Mouse (Mus musculus) limb, embryonic 11.5 days (tissue): ENCODE data around the gene Son. TPM values are rescaled to one million over a fixed set of nuclear protein-coding genes. Genes with fewer than 3 reads are reported as not detected.

Experiments used
- ATAC-seq: fragments of 200-750 bp; cut with Nextera tagmentation; 2 replicates; pipeline ENCODE4 v1.8.0; 2017; ENCODE audit warnings: low read depth; ENCODE audit not compliant: insufficient number of reproducible peaks, low FRiP score, low TSS enrichment
- DNase-seq: peaks from one replicate; pipeline ENCODE4 v3.0.0-alpha.2; 2015; ENCODE audit warnings: low spot score
- H3K27ac ChIP-seq: fragments of 300-500 bp; sonication (generic); replicated peaks from 2 replicates; pipeline ENCODE4 v1.5.1; 2014; ENCODE audit warnings: low read depth, mild to moderate bottlenecking, low read length
- H3K27me3 ChIP-seq: fragments of 300-500 bp; sonication (generic); 2 replicates; pipeline ENCODE4 v1.6.1; 2014; ENCODE audit warnings: mild to moderate bottlenecking, low read length, mixed read lengths; ENCODE audit not compliant: control insufficient read depth, insufficient read depth
- H3K36me3 ChIP-seq: fragments of 300-500 bp; sonication (generic); 2 replicates; pipeline ENCODE4 v1.6.1; 2014; ENCODE audit warnings: mild to moderate bottlenecking, low read length, moderate library complexity, mixed read lengths; ENCODE audit not compliant: control insufficient read depth, insufficient read depth
- H3K4me1 ChIP-seq: fragments of 300-500 bp; sonication (generic); 2 replicates; pipeline ENCODE4 v1.6.1; 2014; ENCODE audit warnings: low read length, mixed read lengths; ENCODE audit not compliant: control insufficient read depth, insufficient read depth
- H3K4me2 ChIP-seq: fragments of 300-500 bp; sonication (generic); 2 replicates; pipeline ENCODE4 v1.6.1; 2014; ENCODE audit warnings: low read depth, mild to moderate bottlenecking, moderate library complexity; ENCODE audit not compliant: severe bottlenecking
- H3K4me3 ChIP-seq: fragments of 300-500 bp; sonication (generic); 2 replicates; pipeline ENCODE4 v1.5.1; 2014; ENCODE audit warnings: low read depth, low read length
- H3K9ac ChIP-seq: fragments of 300-500 bp; sonication (generic); 2 replicates; pipeline ENCODE4 v1.6.1; 2014; ENCODE audit warnings: mild to moderate bottlenecking, low read length
- H3K9me3 ChIP-seq: fragments of 300-500 bp; sonication (generic); 2 replicates; pipeline ENCODE4 v1.6.1; 2016; ENCODE audit warnings: low read length; ENCODE audit not compliant: control insufficient read depth
- WGBS: fragments of 180-500 bp; shearing (Covaris S2); extraction: QIAGEN DNeasy Blood & Tissue Kit; methylation state at CpG from one replicate; pipeline ENCODE4 v1.1.7; 2014; 5-methylcytosine and 5-hydroxymethylcytosine counted together
- polyA plus RNA-seq: library from polyadenylated mRNA; unstranded; fragments of >200 nt; fragmentation: Nextera tagmentation; extraction: Ambion mirVana; gene quantifications from 2 replicates; pipeline ENCODE4 v1.2.1, GENCODE M21; 2014

The Son gene
- polyA plus RNA-seq, 1 experiment from 2014 or later, result 151 TPM

DNA sequence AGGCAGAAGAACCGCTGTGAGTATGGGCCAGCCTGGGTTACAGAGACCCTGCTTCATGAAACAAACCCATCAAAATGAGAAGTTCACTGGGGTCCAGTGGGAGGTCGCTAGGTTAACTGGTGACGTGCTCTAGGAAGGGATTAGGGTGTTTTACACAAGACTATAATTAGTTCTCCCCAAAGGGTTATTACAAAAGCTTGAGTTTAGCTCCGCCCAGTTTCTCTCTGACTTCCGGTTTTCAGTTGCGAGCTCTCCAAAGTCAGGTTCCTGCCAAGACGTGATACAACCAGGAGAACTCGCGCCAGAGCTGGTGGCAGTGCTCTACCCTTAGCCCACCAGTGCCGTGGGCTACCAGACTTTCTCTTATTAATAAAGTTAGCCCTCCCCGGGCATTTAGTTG, 36.1 kb upstream of the Son start:
- Histone ChIP-seq H3K4me1 (no peaks in the 10 kb centered on the region), H3K4me3 (no peak overlapping the region), H3K9me3 (no peaks in the 10 kb centered on the region), H3K36me3 (no peaks in the 10 kb centered on the region), H3K27ac (no peak overlapping the region), H3K9ac (no peak overlapping the region), H3K4me2 (no peak overlapping the region), H3K27me3 (no peaks in the 10 kb centered on the region)
- DNase-seq (no peak), ATAC-seq (no peak)
- WGBS, result 77% methylated on average over 11 of the region's 11 CpGs

DNA sequence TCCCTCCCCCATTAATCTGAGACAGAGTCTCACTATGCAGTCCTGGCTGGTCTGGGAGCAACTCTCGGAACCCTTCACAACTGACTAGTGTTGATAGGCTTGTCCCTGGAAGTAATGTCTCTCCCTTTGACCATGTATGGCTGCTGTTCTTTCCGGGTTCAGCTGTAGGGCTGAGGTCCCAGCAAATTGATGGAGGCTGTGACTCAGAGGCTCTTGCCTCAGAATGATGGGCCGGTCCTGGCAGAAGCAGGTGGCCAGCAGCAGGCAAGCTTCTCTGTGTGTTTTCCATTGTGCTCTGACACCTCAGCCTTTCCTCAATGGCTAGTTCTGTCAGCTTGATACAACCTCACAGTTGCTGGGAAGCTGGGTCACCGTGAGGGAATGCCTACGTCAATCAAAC, 34.8 kb upstream of the Son start:
- no peak for ATAC-seq
- Histone ChIP-seq H3K27me3 (no peaks in the 10 kb centered on the region), H3K9me3 (no peaks in the 10 kb centered on the region), H3K36me3 (no peaks in the 10 kb centered on the region), H3K9ac (no peak overlapping the region), H3K4me3 (no peak overlapping the region), H3K4me2 (no peak overlapping the region), H3K27ac (no peak overlapping the region), H3K4me1 (no peaks in the 10 kb centered on the region)
- no peak for DNase-seq
- WGBS, result 81% methylated on average over 5 of the region's 5 CpGs

DNA sequence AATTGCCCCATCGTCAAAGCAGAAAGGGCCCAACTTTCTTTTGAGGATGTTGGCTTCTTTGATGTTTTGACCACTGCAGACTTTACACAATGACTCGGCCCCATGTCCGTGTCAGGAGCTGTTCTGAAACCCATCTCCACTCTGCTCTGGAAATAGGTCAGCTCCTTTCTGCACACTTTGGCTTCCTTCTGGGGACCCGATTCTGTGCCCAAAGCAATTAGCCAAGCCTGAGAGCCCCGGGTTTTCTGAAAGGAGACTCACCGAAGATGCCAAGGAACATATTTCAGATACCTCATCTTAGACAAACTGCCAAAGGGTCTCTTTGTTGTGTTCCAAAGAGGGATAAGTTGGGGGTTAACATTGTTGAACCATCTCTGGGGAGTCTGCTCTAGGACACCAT, 32.8 kb upstream of the Son start:
- Histone ChIP-seq H3K4me3 (no peak overlapping the region), H3K4me1 (no peaks in the 10 kb centered on the region), H3K9ac (no peak overlapping the region), H3K36me3 (no peaks in the 10 kb centered on the region), H3K4me2 (no peak overlapping the region), H3K27ac (no peak overlapping the region), H3K27me3 (no peaks in the 10 kb centered on the region), H3K9me3 (no peaks in the 10 kb centered on the region)
- 87% methylated on average over 6 of the region's 6 CpGs for WGBS
- ATAC-seq (no peak), DNase-seq (no peak)

DNA sequence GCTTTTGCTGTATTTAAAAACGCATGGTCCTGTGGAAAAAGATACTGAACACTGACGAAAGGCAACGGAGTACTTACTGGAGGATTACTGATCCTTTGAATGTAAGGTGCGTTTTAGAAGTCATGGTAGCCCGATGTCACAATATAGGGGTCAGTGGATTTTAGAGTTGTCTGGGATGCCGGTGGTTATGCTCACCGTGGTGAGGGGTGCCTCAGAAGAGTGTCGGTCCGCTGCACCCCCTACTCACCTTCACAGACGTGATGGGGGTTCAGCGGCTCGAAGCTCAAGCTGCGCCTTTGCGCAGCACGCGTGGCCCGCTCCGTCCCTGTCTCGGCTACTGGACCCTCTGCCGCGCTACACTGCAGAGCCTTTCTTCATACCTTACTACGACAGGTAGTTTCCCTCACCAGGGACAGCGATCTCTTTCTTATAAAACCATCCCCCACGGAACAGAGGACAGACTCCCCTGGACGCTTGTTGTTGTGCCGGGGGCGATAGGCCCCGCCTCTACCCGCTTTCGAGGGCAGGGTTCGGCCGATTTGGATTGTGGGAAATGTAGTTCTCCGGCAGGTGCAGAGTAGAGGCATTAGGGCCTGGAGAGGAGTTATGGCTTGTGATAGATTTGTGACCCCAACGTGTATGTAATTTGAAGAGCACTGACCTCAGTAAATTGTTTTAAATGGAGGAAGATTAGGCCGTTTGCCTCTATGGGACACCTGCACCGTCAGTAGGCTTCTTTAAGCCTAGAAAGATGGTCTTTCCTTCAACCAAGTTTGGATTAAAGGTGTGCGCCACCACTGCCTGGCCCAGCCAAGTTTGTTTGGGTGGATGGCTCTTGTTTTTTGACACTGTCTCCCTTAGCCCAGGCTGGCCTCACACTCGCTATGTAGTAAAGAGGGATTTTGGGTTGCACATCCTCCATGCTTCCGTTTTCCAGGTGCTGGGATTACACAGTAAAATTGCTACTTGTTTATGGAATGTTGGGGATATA, 28.5 kb upstream of the Son start, which contains the start of gene Dnajc28:
Dnajc28 (minus strand) TSS at position 516 of the 991 bp plus-strand sequence.
- Histone ChIP-seq H3K27ac (no peak within 1 kb of the TSS), H3K9me3 (no peaks in the 10 kb centered on the region), H3K27me3 (no peaks in the 10 kb centered on the region), H3K9ac (peak within 1 kb of the TSS; percentile 61), H3K4me1 (no peaks in the 10 kb centered on the region), H3K36me3 (peaks cover 9% of the 10 kb centered on the region; the same call in 1 of the 2 replicates), H3K4me3 (peak within 1 kb of the TSS; percentile 67), H3K4me2 (peak within 1 kb of the TSS; percentile 84)
- ATAC-seq, result peak; percentile 79
- peak; percentile 84 for DNase-seq
- WGBS, result 9% methylated on average over 39 of the region's 39 CpGs

DNA sequence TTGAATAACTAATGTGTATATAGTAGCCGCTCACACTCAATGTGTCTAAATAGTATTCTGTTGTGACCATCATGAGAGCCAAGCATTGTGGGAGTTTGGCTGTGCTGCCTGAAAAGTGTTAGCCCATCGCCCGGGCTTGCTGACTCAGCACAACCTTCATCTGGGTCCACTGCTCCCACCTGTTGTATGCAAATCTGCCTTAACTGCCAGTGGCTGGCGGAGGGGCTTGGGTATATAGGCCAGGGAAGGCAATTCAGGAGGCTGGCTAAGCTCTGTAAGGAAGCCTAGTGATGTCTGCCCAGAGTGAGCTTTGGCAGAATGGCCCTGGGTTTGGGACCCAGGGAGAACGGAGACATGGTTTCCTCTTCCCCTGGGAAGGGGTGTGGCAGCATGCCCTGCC, 27.1 kb upstream of the Son start:
- no peak for DNase-seq
- Histone ChIP-seq H3K4me1 (no peaks in the 10 kb centered on the region), H3K4me3 (no peak overlapping the region), H3K9ac (no peak overlapping the region), H3K27ac (no peak overlapping the region), H3K9me3 (no peaks in the 10 kb centered on the region), H3K4me2 (no peak overlapping the region), H3K27me3 (no peaks in the 10 kb centered on the region), H3K36me3 (peaks cover 16% of the 10 kb centered on the region)
- no peak for ATAC-seq
- WGBS, result 89% methylated on average over 5 of the region's 5 CpGs

DNA sequence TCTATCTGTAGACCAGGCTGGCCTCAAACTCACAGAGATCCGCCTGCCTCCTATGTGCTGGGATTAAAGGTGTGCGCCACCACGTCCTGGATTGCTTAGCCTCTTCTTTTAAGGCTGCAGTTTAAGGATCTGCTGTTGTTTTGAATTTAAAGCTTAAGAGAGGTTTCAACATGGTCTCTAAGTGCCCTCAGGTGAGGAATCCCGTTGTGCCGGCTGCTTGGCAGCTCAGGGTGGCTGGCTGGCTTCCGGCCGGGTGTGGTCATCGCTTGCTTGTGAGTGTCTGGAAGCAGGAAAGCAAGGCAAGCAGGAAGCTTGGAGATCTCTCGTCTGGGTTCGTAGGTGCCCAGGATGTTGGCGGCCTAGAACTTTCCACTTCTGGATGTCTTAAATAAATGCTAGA, 26.3 kb upstream of the Son start:
- no peak for DNase-seq
- no peak for ATAC-seq
- H3K4me3 ChIP-seq, result no peak overlapping the region
- H3K27me3 ChIP-seq, result no peaks in the 10 kb centered on the region
- H3K27ac ChIP-seq, result no peak overlapping the region
- no peak overlapping the region for H3K9ac ChIP-seq
- 92% methylated on average over 11 of the region's 11 CpGs for WGBS
- H3K9me3 ChIP-seq, result no peaks in the 10 kb centered on the region
- H3K36me3 ChIP-seq, result peaks cover 19% of the 10 kb centered on the region
- H3K4me2 ChIP-seq, result no peak overlapping the region
- no peaks in the 10 kb centered on the region for H3K4me1 ChIP-seq

DNA sequence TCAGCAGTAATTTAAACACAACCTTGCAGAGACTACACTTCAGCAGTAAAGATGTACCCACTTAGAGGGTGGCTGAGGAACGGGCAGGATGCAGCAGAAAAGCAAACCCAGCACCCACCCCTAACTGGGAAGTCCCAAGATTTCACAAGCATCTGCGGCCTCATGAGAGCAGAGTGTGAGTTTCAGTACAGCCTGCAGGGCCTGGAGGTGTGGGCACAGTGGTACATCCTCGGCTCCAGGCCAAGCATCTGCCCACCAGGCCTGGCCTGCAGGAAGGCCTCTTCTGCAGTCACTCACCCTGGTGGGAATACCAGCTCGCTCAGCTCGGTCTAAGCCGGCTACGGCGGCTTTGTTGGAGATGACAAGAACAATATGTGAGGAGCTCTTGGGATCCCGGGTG, 24.2 kb upstream of the Son start:
- DNase-seq, result no peak
- no peak overlapping the region for H3K9ac ChIP-seq
- no peaks in the 10 kb centered on the region for H3K27me3 ChIP-seq
- no peaks in the 10 kb centered on the region for H3K9me3 ChIP-seq
- no peak overlapping the region for H3K27ac ChIP-seq
- H3K4me3 ChIP-seq, result no peak overlapping the region
- H3K4me2 ChIP-seq, result no peak overlapping the region
- WGBS, result 94% methylated on average over 9 of the region's 9 CpGs
- H3K36me3 ChIP-seq, result peaks cover 19% of the 10 kb centered on the region
- ATAC-seq, result no peak
- H3K4me1 ChIP-seq, result no peaks in the 10 kb centered on the region

DNA sequence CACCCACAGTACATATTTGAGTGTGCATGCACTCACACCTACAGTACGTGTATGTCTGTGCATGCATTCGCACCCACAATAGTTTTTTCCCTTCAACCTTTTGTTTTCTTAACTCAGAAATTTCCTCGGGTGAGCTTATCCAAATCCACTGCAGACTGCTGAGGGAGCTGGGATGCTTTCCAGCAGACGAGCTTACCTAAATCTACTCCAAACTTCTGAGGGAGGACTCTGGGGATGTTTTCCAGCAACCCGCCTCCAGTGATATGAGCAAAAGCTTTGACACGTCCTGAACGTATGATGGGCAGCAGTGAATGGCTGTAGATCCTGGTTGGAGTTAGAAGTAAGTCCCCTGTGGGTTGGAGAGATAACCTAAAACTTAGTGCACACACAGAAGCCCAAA, 19.5 kb upstream of the Son start:
- WGBS, result 89% methylated on average over 7 of the region's 7 CpGs
- peaks cover 25% of the 10 kb centered on the region for H3K36me3 ChIP-seq
- no peaks in the 10 kb centered on the region for H3K4me1 ChIP-seq
- H3K4me2 ChIP-seq, result no peak overlapping the region
- H3K27ac ChIP-seq, result no peak overlapping the region
- ATAC-seq, result no peak
- H3K27me3 ChIP-seq, result no peaks in the 10 kb centered on the region
- no peak overlapping the region for H3K4me3 ChIP-seq
- no peak for DNase-seq
- no peak overlapping the region for H3K9ac ChIP-seq
- H3K9me3 ChIP-seq, result no peaks in the 10 kb centered on the region
